Mouse (Mus musculus) embryonic facial prominence, embryonic 11.5 days (tissue): Measurements from ENCODE around the gene Ints7. TPM values are rescaled to one million over a fixed set of nuclear protein-coding genes. Genes with fewer than 3 reads are reported as not detected.

Experiments used
- ATAC-seq: fragments of 200-750 bp; cut with Nextera tagmentation; replicated peaks from 2 replicates; pipeline ENCODE4 v1.8.0; 2017; ENCODE audit warnings: low read depth; ENCODE audit not compliant: insufficient number of reproducible peaks, low FRiP score, low TSS enrichment
- DNase-seq: peaks from one replicate; pipeline ENCODE4 v3.0.0-alpha.2; 2015; ENCODE audit warnings: low spot score
- H3K27ac ChIP-seq: fragments of 300-500 bp; sonication (generic); replicated peaks from 2 replicates; pipeline ENCODE4 v1.5.1; 2014; ENCODE audit warnings: mild to moderate bottlenecking, low read depth, low read length, control low read depth
- H3K27me3 ChIP-seq: fragments of 300-500 bp; sonication (generic); 2 replicates; pipeline ENCODE4 v1.6.1; 2014; ENCODE audit warnings: mild to moderate bottlenecking, low read length, moderate library complexity, mixed read lengths; ENCODE audit not compliant: control insufficient read depth, insufficient read depth
- H3K36me3 ChIP-seq: fragments of 300-500 bp; sonication (generic); replicated peaks from 2 replicates; pipeline ENCODE4 v1.6.1; 2014; ENCODE audit warnings: low read depth, mild to moderate bottlenecking, low read length, moderate library complexity, mixed read lengths; ENCODE audit not compliant: control insufficient read depth, insufficient read depth
- H3K4me1 ChIP-seq: fragments of 300-500 bp; sonication (generic); 2 replicates; pipeline ENCODE4 v1.6.1; 2014; ENCODE audit warnings: low read length, mixed read lengths; ENCODE audit not compliant: control insufficient read depth, insufficient read depth
- H3K4me2 ChIP-seq: fragments of 300-500 bp; sonication (generic); 2 replicates; pipeline ENCODE4 v1.6.1; 2014; ENCODE audit warnings: low read depth, mild to moderate bottlenecking, control low read depth, low read length, moderate library complexity
- H3K4me3 ChIP-seq: fragments of 300-500 bp; sonication (generic); 2 replicates; pipeline ENCODE4 v1.5.1; 2014; ENCODE audit warnings: low read depth, low read length, control low read depth
- H3K9ac ChIP-seq: fragments of 300-500 bp; sonication (generic); replicated peaks from 2 replicates; pipeline ENCODE4 v1.6.1; 2014; ENCODE audit warnings: mild to moderate bottlenecking, control low read depth, low read length
- H3K9me3 ChIP-seq: fragments of 300-500 bp; sonication (generic); replicated peaks from 2 replicates; pipeline ENCODE4 v1.6.1; 2016; ENCODE audit warnings: mild to moderate bottlenecking, low read length, inconsistent platforms, mixed read lengths; ENCODE audit not compliant: control insufficient read depth
- WGBS: fragments of 180-500 bp; shearing (Covaris S2); extraction: QIAGEN DNeasy Blood & Tissue Kit; methylation state at CpG from one replicate; pipeline ENCODE4 v1.1.7; 2014; 5-methylcytosine and 5-hydroxymethylcytosine counted together
- polyA plus RNA-seq: library from polyadenylated mRNA; unstranded; fragments of >200 nt; fragmentation: Nextera tagmentation; extraction: Ambion mirVana; gene quantifications from 2 replicates; pipeline ENCODE4 v1.2.1, GENCODE M21; 2014

Ints7 gene
- polyA plus RNA-seq, 1 experiment from 2014 or later = 53.4 TPM

- no peaks in the 10 kb centered on the region for H3K9me3 ChIP-seq
- no peak overlapping the region for H3K4me3 ChIP-seq
- no peak overlapping the region for H3K9ac ChIP-seq
- H3K27ac ChIP-seq = no peak overlapping the region
- DNase-seq = no peak
- no peaks in the 10 kb centered on the region for H3K27me3 ChIP-seq
- 76% methylated on average over 6 of the region's 6 CpGs for WGBS
- H3K4me1 ChIP-seq = no peaks in the 10 kb centered on the region
- ATAC-seq = no peak; the same call in 1 of the 2 replicates
- H3K36me3 ChIP-seq = peaks cover 5% of the 10 kb centered on the region
- no peak overlapping the region for H3K4me2 ChIP-seq
Measured at GRCm38 (mm10) chr1:191624492-191624891, 49.1 kb downstream of the Ints7 start.

- Histone ChIP-seq H3K27ac (no peak overlapping the region), H3K4me2 (no peak overlapping the region), H3K36me3 (peaks cover 1% of the 10 kb centered on the region), H3K4me1 (no peaks in the 10 kb centered on the region), H3K9ac (no peak overlapping the region), H3K9me3 (no peaks in the 10 kb centered on the region), H3K4me3 (no peak overlapping the region), H3K27me3 (no peaks in the 10 kb centered on the region)
- 77% methylated on average over 6 of the region's 6 CpGs for WGBS
- ATAC-seq (peak; percentile 36; the same call in 1 of the 2 replicates), DNase-seq (no peak)
Measured at GRCm38 (mm10) chr1:191625026-191625425, 49.6 kb downstream of the Ints7 start.

GRCm38 (mm10) chr1:191625620-191626019 is 50.2 kb downstream of the Ints7 start:
- Histone ChIP-seq H3K27ac (no peak overlapping the region), H3K36me3 (no peaks in the 10 kb centered on the region; the same call in none of the 2 replicates), H3K4me2 (no peak overlapping the region), H3K4me1 (no peaks in the 10 kb centered on the region), H3K9me3 (no peaks in the 10 kb centered on the region), H3K9ac (no peak overlapping the region), H3K4me3 (no peak overlapping the region), H3K27me3 (no peaks in the 10 kb centered on the region)
- no peak for DNase-seq
- no peak for ATAC-seq
- WGBS = 29% methylated on average over 4 of the region's 4 CpGs

GRCm38 (mm10) chr1:191628457-191629169 is 53.2 kb downstream of the Ints7 start:
- 69% methylated on average over 11 of the region's 11 CpGs for WGBS

GRCm38 (mm10) chr1:191629170-191629636 is 53.8 kb downstream of the Ints7 start:
- Histone ChIP-seq H3K27me3 (no peaks in the 10 kb centered on the region), H3K4me2 (no peak overlapping the region), H3K36me3 (no peaks in the 10 kb centered on the region), H3K9me3 (no peaks in the 10 kb centered on the region), H3K4me1 (no peaks in the 10 kb centered on the region), H3K27ac (no peak overlapping the region), H3K4me3 (no peak overlapping the region), H3K9ac (no peak overlapping the region)
- WGBS = 33% methylated on average over 3 of the region's 3 CpGs
- DNase-seq (no peak), ATAC-seq (no peak)

More at GRCm38 (mm10) chr1:191628457-191629169, 53.2 kb downstream of the Ints7 start:
- Histone ChIP-seq H3K4me3 (no peak overlapping the region), H3K4me1 (no peaks in the 10 kb centered on the region), H3K9ac (no peak overlapping the region), H3K9me3 (no peaks in the 10 kb centered on the region), H3K27ac (no peak overlapping the region), H3K36me3 (no peaks in the 10 kb centered on the region), H3K27me3 (no peaks in the 10 kb centered on the region), H3K4me2 (no peak overlapping the region)
- DNase-seq (no peak), ATAC-seq (no peak)

GRCm38 (mm10) chr1:191632511-191633095 is 57.2 kb downstream of the Ints7 start:
- H3K36me3 ChIP-seq = no peaks in the 10 kb centered on the region
- ATAC-seq = no peak
- H3K4me3 ChIP-seq = no peak overlapping the region
- no peaks in the 10 kb centered on the region for H3K27me3 ChIP-seq
- H3K9me3 ChIP-seq = no peaks in the 10 kb centered on the region
- no peak overlapping the region for H3K27ac ChIP-seq
- no peaks in the 10 kb centered on the region for H3K4me1 ChIP-seq
- WGBS = 75% methylated on average over 6 of the region's 6 CpGs
- no peak overlapping the region for H3K9ac ChIP-seq
- no peak for DNase-seq
- no peak overlapping the region for H3K4me2 ChIP-seq

- H3K27ac ChIP-seq = no peak overlapping the region
- DNase-seq = no peak
- H3K4me1 ChIP-seq = no peaks in the 10 kb centered on the region
- ATAC-seq = no peak
- H3K27me3 ChIP-seq = no peaks in the 10 kb centered on the region
- H3K9ac ChIP-seq = no peak overlapping the region
- H3K4me3 ChIP-seq = no peak overlapping the region
- H3K9me3 ChIP-seq = no peaks in the 10 kb centered on the region
- 82% methylated on average over 2 of the region's 2 CpGs for WGBS
- no peak overlapping the region for H3K4me2 ChIP-seq
- H3K36me3 ChIP-seq = no peaks in the 10 kb centered on the region
Measured at GRCm38 (mm10) chr1:191634116-191634515, 58.7 kb downstream of the Ints7 start.

- DNase-seq (no peak), ATAC-seq (no peak)
- no peak overlapping the region for H3K9ac ChIP-seq
- H3K4me1 ChIP-seq = no peaks in the 10 kb centered on the region
- H3K27ac ChIP-seq = no peak overlapping the region
- H3K27me3 ChIP-seq = no peaks in the 10 kb centered on the region
- H3K4me2 ChIP-seq = no peak overlapping the region
- no peaks in the 10 kb centered on the region for H3K36me3 ChIP-seq
- WGBS = 80% methylated on average over 2 of the region's 2 CpGs
- no peak overlapping the region for H3K4me3 ChIP-seq
- H3K9me3 ChIP-seq = no peaks in the 10 kb centered on the region
Measured at GRCm38 (mm10) chr1:191638404-191638803, 63.0 kb downstream of the Ints7 start.
